Mouse (Mus musculus): Measurements from ENCODE around the gene Klk1b8. TPM values are rescaled to one million over a fixed set of nuclear protein-coding genes. Genes with fewer than 3 reads are reported as not detected.
A peak's percentile ranks its signal among the peaks of the same experiment; 100 is the strongest.
"Not testable (repeated sequence)": the region's sequence is repeated elsewhere in the genome, so short reads cannot be mapped to it uniquely, and the experiment has no call there.

Gene Klk1b8
- total RNA-seq (2017), result not detected in 2 replicates

DNA sequence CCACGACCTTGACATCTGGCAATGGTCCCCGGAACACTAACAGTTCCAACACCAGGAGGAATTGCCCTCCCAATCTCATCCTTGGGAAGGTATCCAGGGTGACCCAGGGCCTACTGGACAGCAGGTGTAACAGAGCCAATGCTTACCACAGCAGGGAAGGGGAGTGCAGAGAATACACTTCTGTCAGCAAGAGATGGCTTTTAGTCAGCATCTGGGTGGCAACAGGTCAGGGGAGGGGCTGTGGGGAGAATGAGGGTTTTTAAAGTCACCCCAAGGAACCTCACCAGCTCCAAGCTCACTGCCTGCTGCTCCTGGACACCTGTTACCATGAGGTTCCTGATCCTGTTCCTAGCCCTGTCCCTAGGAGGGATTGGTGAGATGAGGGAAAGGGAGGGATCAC is at the start of gene Klk1b8:
Gene Klk1b8, plus strand, starts transcription at position 301 of the 400 bp plus-strand sequence.
- no peak for ATAC-seq (ENCODE audit: extremely low read depth, insufficient number of reproducible peaks, low FRiP score, poor library complexity, severe bottlenecking)

DNA sequence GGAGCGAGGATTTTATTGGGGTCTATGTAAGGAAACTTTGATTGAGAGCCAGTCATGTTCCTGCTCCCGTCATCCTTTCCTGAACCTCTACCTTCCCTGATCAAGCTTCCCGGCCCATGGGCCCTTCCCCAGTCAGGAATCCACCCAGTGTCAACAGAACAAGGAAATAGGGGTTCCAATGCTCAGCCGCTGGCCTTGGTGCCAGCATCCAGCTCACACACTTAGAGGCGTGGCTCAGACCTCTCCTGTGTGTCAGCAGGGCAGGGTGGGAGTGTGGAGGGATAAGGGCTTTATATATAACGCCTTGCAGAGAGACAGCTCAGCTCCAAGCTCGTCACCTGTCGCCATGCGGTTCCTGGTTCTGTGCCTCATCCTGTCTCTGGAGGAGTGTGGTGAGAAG is 35.6 kb upstream of the Klk1b8 start:
- no peak for ATAC-seq (ENCODE audit: extremely low read depth, insufficient number of reproducible peaks, low FRiP score, poor library complexity, severe bottlenecking)

DNA sequence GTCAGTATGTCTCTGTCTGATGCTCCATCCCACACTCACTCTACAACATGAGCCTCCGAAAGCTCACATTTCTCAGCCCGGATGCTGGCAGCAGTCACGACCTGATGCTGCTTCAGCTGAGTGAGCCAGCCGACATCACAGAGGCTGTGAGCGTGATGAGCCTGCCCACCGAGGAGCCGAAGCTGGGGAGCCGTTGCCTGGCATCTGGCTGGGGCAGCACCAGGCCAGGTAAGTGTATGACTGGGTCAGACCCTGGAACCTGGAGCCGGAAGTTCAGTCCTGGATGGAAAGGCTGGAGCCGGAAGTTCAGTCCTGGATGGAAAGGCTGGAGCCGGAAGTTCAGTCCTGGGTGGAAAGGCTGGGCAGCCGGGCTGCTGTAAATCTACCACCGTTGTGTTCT is 32.0 kb upstream of the Klk1b8 start:
- no peak for ATAC-seq (ENCODE audit: extremely low read depth, insufficient number of reproducible peaks, low FRiP score, poor library complexity, severe bottlenecking)

DNA sequence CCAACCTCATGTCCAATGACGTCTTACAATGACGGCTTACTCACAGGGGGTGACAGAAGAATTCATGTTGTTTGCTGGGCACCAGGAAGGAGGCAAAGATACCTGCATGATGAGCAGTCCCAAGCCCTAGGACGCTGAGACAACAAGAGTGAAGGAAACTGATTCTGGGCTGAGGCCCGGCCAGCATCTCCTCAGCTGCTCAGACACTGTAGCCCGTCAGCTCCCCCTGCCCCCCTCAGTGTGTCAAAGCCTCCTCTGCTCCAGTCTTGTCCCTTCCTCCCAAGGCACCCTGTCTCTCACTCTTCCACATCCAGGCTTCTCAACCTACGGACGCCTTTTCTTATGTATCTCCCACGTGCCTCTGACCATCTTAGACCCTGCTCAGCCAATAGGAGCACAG is 31.6 kb upstream of the Klk1b8 start:
- no peak for ATAC-seq (ENCODE audit: extremely low read depth, insufficient number of reproducible peaks, low FRiP score, poor library complexity, severe bottlenecking)

DNA sequence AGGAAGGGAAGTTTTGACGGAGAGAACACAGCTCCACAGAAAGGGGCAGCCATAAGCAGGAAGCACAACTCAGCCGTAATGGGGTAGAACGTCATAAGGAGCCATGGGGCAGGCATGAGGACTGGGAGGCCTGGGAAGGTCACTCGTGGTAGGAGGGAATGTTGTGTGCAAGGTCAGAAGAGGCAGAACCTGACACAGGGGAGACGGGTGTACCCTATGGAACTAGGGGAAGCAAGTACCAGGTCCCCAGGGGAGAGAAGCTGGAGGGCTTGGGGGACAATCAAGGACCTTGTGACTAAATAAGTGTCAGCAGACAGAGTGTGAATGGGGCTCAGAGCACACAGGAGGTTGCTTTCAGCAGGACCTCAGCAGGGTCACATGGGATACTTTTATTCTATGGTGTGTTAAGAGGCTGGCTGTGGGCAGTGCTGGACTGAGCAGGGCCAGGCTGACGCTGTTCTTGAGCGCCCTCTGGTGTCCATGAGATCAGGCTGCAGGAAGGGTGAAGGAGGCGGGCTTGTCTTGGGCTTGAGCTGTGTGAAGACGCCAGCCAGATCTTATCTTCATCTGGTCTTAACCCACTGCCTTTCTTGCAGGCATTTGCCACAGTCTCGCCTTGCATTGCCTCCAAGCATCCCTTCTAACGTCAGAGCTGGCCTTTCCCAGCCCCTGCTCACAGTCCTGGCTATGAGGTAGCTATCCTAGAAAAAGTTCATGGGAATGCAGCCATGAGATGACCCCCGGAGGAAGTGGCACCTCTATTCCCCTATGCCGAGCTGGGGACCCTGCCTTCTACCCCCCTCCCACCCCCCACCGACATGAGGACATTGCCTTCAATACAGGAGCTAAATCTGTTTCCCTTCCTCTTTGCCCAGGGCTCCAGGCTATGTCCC is 30.7 kb upstream of the Klk1b8 start:
- ATAC-seq (ENCODE audit: extremely low read depth, insufficient number of reproducible peaks, low FRiP score, poor library complexity, severe bottlenecking), result peak; percentile 42; the same call in 1 of the 2 replicates

DNA sequence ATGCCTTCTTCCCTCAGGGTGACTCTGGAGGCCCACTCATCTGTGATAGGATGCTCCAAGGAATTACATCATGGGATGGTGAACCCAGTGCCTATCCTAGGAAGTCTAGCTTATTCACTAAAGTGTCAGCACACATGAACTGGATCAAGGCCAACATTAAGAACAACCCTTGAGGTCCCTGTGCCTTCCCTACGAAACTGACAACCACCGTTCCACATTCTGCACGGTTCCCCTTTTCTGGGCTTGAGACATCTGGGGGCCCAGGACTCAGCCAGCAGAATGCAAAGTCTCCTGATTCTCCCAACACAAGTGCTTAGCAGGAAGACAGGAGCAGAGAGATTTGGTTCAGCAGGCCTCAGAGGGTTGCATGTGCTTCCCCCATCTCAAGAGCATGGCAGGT is 29.9 kb upstream of the Klk1b8 start:
- ATAC-seq (ENCODE audit: extremely low read depth, insufficient number of reproducible peaks, low FRiP score, poor library complexity, severe bottlenecking), result no peak

DNA sequence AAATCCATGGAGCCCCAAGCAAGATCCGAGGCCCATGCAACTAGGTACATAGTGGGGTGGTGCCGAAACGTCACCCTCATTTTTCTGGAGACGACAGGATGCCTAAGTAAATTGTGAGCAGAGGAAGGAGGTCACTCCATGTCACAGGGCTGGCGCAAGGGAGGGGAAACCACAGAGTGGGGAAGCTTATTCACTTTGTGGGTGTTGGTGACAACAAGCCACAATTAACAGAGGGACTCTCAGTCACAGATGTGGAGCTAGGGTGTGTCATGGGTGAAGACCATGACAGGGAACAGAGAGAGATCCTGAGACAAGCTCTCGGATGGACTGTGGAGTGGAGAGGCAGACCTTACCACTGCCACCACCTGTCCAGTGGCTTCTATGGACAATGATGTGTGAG is 29.4 kb upstream of the Klk1b8 start:
- no peak for ATAC-seq (ENCODE audit: extremely low read depth, insufficient number of reproducible peaks, low FRiP score, poor library complexity, severe bottlenecking)

DNA sequence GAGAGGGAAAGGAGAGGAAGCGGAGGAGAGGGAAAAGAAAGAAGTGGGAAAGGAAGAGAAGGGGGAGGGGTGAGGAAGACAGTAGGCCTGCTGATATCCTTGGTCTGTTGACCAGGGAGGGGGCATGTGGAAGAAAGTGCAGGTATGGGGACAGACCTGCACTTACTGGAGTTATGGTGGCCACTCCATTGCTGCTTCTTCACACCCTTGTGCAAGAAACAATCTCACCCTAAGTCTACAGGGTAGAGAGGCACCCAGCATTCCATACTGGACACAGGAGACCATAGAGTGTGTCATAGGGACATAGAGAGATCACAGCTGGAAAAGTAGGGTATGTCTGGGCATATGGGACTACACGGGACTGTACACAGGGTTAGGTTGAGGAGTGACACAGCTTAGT is 28.5 kb upstream of the Klk1b8 start:
- no peak for ATAC-seq (ENCODE audit: extremely low read depth, insufficient number of reproducible peaks, low FRiP score, poor library complexity, severe bottlenecking)

DNA sequence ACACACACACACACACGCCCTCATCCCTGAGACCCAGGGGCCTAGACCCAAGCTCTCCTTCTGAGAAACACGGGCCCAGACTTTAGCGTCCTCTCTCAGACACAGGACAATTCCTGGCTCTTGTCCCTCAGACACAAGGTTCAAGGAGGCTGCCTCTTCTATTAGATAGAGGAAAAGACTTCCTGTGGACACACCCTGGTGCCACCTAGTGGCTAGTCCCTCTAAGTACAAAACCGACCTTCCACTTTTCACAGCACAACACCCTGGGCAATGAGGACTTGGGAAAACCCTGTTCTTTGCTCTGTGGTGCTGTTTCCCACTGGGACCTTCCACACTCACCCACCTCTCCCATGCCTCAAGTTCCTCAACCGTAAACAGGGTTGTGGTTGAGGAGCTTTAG is 24.5 kb upstream of the Klk1b8 start:
- no peak for ATAC-seq (ENCODE audit: extremely low read depth, insufficient number of reproducible peaks, low FRiP score, poor library complexity, severe bottlenecking)

DNA sequence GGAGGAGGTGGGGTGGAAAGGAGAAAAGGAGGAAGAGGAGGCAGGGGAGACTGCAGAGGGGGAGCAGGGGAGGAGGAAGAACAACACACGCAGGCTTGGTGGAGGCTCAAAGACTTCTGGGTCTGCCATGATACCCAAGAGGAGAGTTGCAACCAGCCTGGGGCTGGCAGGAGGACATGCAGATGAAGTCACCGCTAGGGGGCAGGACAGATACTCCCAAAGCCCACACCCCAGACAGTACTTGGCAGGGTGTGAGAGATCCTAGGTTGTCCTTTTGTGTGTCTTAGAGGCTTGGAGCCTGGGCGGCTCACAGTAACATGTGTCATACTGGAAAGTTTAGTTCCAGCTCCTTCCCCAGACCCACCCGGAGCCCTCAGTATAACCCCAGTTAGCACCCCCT is 21.9 kb upstream of the Klk1b8 start:
- no peak for ATAC-seq (ENCODE audit: extremely low read depth, insufficient number of reproducible peaks, low FRiP score, poor library complexity, severe bottlenecking)

DNA sequence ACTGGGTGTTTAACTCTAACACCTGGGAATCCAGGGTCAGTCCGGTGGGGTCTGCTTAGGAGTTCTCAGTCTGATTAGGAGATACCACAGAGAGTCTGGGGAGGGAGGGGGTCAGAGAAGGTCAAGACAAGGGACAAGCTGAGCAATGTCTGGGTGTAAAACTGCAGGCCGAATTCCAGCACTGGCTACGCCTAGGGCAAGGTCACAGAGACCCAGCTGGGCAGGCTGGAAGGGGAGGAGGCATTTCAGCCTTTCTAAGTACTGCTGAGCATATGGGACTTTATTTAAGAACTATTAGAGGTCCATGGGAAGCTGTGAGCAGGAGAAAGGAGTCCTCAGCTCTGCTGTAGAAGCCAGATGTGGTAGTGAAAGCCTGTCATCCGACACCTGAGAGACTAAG is 18.1 kb upstream of the Klk1b8 start:
- ATAC-seq (ENCODE audit: extremely low read depth, insufficient number of reproducible peaks, low FRiP score, poor library complexity, severe bottlenecking), result no peak

DNA sequence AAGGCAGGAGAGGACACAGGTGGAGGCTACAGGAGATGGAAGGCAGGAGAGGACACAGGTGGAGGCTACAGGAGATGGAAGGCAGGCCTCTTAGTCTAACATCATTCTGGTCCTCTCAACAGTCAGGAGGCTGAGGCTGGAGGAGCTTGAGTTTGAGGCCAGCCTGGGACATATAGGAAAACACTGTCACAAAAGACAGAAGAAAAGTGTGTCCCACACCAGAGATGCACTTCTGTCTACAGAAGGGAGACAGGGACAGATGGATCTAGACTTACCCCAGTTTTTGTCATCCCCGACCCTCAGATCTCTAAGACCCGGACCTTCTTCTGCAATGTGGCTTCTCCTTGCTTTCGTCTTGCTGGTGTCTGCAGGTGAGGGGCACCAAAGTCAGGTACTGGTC is 17.0 kb upstream of the Klk1b8 start, which contains the start of gene Klk15:
Gene Klk15, plus strand, starts transcription at position 301 of the 400 bp plus-strand sequence.
- no peak for ATAC-seq (ENCODE audit: extremely low read depth, insufficient number of reproducible peaks, low FRiP score, poor library complexity, severe bottlenecking)

DNA sequence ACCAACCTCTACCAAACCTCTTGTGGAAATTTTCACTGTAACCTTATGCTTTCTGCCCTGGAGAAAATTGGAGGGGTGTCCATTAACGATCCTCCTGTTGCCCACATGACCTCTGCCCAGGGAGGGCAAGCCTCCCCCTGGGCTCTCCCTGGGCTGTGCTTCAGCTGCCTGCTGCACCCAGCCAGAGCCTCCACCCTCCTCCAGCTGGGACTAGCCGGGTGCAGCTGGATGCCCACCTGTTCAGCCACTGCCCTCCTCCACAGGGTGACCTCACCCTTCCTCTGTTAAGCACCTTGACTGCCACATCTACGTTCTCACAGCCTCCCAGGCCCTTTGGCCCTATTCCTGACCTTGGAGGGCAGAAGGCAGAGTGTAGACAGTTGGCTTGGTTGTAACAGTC is 15.7 kb upstream of the Klk1b8 start:
- no peak for ATAC-seq (ENCODE audit: extremely low read depth, insufficient number of reproducible peaks, low FRiP score, poor library complexity, severe bottlenecking)

DNA sequence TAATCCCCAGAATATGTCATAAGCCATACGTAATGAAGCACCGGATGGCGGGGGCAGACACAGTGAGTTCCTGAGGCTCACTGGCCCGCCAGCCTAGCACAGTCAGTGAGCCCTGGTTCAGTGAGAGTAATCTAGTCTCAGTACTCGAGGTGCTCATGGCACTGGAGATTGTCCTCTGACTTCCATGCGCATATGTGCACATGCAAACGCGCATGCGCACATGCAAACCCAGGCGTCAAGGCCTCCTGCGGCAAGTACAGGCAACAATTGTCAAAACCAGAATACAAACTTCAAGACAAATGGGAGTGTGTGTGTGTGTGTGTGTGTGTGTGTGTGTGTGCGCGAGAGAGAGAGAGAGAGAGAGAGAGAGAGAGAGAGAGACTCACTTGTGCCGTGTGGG is 13.9 kb upstream of the Klk1b8 start:
- ATAC-seq (ENCODE audit: extremely low read depth, insufficient number of reproducible peaks, low FRiP score, poor library complexity, severe bottlenecking), result no peak

DNA sequence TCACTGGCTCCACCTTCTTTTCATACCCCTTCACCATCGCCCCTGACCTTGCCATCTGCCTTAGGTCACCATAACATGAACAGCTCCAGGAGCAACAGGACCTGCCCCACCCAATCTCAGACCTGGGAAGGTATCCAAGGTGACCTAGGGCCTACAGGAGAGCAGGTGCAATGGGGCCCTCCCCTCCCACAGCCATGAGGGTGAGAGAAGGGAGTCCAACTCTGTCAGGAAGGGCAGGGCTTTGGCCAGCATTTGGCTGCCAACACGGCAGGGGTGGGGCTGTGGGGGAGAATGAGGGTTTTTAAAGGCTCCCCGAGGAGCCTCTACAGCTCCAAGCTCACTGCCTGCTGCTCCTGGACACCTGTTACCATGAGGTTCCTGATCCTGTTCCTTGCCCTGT is 8.2 kb upstream of the Klk1b8 start:
- ATAC-seq (ENCODE audit: extremely low read depth, insufficient number of reproducible peaks, low FRiP score, poor library complexity, severe bottlenecking), result not testable (repeated sequence)

DNA sequence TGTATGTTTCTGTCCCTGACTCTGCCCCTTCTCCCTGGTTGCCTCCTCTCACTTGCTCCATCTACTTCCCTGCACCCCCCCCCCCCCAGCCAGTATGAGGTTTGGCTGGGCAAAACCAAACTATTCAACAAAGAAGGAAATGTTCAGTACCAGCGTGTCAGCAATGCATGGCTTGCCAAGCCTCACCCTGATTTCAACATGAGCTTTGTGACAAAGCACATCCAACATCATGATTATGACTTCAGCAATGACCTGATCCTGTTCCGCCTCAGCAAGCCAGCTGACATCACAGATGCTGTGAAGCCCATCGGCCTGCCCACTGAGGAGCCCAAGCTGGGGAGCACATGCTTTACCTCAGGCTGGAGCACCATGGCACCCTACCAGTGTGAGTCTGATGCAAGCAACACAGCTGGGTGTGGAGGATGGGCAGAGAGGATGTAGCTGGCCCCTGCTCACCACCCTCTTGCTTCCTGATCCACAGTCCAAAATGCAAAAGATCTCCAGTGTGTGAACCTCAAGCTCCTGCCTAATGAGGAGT is 5.7 kb upstream of the Klk1b8 start:
- ATAC-seq (ENCODE audit: extremely low read depth, insufficient number of reproducible peaks, low FRiP score, poor library complexity, severe bottlenecking), result no peak

DNA sequence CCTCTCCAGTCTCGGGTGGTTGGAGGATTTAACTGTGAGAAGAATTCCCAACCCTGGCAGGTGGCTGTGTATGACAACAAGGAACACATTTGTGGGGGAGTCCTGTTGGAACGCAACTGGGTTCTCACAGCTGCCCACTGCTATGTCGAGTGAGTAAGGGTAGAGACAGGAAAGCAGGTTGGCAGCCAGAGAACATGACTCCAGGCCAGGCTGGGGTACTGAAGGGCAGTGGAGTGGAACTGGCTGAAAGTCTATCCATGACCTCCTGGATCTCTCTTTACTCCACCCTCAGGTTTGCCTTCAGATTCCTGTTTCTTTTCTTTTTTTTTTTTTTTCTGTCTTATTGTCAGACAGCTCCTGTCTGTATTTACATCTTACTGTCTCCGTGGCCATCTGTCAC is 2.2 kb downstream of the Klk1b8 start:
- ATAC-seq (ENCODE audit: extremely low read depth, insufficient number of reproducible peaks, low FRiP score, poor library complexity, severe bottlenecking), result no peak

DNA sequence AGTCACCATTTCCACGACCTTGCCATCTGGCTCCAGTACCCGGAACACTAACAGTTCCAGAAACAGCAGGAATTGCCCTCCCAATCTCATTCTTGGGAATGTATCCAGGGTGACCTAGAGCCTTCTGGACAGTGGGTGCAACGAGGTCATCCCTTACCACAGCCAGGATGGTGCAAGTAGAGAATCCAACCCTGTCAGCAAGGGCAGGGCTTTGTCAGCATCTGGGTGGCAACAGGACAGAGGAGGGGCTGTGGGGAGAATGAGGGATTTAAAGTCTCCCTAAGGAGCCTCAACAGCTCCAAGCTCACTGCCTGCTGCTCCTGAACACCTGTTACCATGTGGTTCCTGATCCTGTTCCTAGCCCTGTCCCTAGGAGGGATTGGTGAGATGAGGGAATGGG is 16.0 kb downstream of the Klk1b8 start, which contains the start of gene Klk1b1:
Gene Klk1b1, plus strand, starts transcription at position 301 of the 400 bp plus-strand sequence.
- no peak for ATAC-seq (ENCODE audit: extremely low read depth, insufficient number of reproducible peaks, low FRiP score, poor library complexity, severe bottlenecking)

DNA sequence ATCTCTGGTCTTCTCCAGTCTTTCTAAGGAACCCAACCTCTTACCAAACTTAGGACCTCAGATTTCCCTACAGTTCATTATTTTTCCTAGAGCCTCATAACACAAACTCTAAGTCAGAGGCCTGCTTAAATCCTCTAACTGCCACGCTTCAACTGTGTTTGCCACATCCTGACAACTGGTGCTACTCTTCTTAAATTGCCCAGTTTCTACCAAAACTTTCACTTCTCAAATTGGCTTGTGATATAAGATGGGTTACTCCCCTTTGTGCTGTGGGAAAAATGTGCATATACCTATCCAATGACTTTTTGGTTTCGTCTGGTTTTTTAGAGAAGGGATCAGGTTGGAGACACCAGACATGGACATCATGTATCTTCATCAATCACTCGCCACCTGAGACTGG is 16.6 kb downstream of the Klk1b8 start:
- no peak for ATAC-seq (ENCODE audit: extremely low read depth, insufficient number of reproducible peaks, low FRiP score, poor library complexity, severe bottlenecking)

DNA sequence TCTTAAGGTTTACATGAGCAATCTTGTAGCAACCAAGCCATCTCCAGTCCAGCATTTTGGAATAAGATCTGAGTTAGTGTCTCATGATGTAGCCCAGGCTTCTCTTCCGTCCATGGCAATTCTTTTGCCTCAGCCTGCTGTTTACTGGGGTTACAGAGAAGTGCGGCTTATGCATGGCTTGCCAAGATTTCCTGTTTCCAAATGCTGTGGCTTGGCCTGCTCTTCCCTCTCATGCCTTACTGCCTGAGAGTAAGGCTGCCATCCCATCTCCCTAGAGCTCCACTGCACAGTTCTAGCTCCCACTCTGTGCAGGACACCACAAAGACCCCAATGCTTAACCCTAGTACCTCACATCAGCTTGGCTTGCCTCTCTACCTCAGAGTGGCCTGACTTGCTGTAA is 17.1 kb downstream of the Klk1b8 start:
- no peak for ATAC-seq (ENCODE audit: extremely low read depth, insufficient number of reproducible peaks, low FRiP score, poor library complexity, severe bottlenecking)

Data from neutrophil, adult 5-6 weeks (primary cell).